Mouse (Mus musculus) E14TG2a.4 (cell line): Measurements from ENCODE around the gene Krt81.

ENCODE experiments used
- CTCF ChIP-seq: conservative IDR thresholded peaks from 2 replicates; pipeline ENCODE4 v1.5.1; 2014; ENCODE audit warnings: low read length
- NANOG ChIP-seq: IDR thresholded peaks from 2 replicates; pipeline ENCODE4 v1.6.1; 2014; ENCODE audit warnings: borderline replicate concordance, low read length, mixed read lengths

DNA sequence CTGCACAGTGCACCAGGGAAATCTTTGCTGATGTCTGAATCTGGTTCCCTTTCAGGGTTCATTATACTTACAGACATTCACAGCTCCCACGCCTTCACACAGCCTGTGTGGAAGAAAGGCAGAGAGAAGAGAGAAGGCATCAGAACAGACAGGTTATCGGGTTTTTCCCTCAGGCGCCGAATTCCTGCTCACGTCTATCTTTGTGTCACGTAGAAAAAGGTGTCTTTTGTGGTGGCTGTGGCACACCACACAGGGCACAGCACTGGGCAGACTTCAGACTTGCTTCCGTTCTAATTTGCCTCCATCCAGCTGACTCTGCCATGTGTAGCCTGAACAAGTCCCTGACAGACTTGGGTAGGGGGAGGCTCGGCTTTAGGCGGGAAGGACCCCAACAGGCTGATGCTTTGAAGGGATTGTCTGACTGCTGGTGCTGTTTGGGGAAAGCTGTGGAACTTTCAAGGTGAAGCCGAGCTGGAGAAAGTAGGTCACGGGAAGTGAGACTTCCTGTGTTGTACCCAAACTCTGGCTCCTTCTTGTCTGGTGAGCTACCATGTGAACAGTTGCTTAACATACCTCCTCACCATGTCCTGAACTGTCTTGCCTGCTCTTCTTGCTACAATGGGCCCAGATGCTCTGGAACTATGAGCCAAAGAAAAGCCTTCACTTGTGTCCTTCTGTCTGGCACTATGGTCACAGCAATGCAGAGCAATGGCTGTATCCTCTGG lies 22.5 kb upstream of the Krt81 start:
- TF ChIP-seq CTCF (no peak), NANOG (no peak)
